Mouse (Mus musculus) small intestine, adult 2 months (tissue): ENCODE measurements at regions not wholly inside any gene's neighbourhood (a gene's known extent, or its start where the extent isn't known, plus 50 kb on each side); places are given as distances from the start of the nearest gene placed in this dataset.

Experiments
- CTCF ChIP-seq: fragments of 200-500 bp; IDR thresholded peaks from 2 replicates; pipeline ENCODE4 v1.5.1; 2012; ENCODE audit warnings: low read depth, mild to moderate bottlenecking, control low read depth, inconsistent platforms, low read length, moderate library complexity, mixed read lengths; ENCODE audit not compliant: insufficient replicate concordance, insufficient read length; ENCODE audit errors: extremely low read depth
- POLR2A ChIP-seq: fragments of 200-500 bp; IDR thresholded peaks from 2 replicates; pipeline ENCODE4 v1.6.1; 2012; ENCODE audit warnings: low read depth, mild to moderate bottlenecking, control low read depth, inconsistent platforms, low read length, moderate library complexity

- TF ChIP-seq CTCF (no peak), POLR2A (no peak)
Observed at GRCm38 (mm10) chr17:4216750-4217149, 520.7 kb upstream of the Nox3 start.
